Mouse (Mus musculus): ENCODE measurements at regions not wholly inside any gene's neighbourhood (a gene's known extent, or its start where the extent isn't known, plus 50 kb on each side); places are given as distances from the start of the nearest gene placed in this dataset.

DNA sequence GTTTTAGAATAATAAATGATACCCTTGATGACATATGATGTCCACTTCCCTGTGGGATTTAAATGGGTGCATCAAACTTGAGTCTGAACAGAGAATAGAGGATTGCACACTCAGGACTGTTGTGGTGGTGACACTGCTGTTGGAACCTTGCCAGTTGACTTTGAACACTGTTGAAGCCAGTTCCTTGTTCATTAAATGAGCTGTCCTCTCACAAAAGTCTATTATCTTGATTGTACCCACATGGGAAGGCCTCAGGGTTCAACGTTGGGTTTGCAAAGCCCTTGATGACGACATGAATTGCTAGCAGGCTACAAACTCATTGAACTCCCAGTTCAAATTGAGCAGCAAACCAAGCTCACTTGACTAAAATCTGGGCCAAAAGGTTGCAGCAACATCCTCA, 237.3 kb upstream of the Atp2b1 start:
- TF ChIP-seq CTCF (IDR thresholded peaks at IDR 0.05; ENCODE audit: borderline replicate concordance, control insufficient read depth, extremely low read depth, insufficient read depth, low read length, poor library complexity) (no peak), POLR2A (IDR thresholded peaks at IDR 0.05; ENCODE audit: control insufficient read depth, extremely low read depth, insufficient read depth, low read length, poor library complexity) (no peak)
